Mouse (Mus musculus): ENCODE results near the gene Cdh11. TPM values are rescaled to one million over a fixed set of nuclear protein-coding genes. Genes with fewer than 3 reads are reported as not detected.

Cdh11 gene
- polyA plus RNA-seq, 1 experiment from 2014 or later, result 176 TPM

GRCm38 (mm10) chr8:102593899-102594298, 191.5 kb downstream of the Cdh11 start:
- H3K9me3 ChIP-seq (ENCODE audit: control insufficient read depth, low read length), result no peaks in the 10 kb centered on the region
- ATAC-seq (ENCODE audit: low FRiP score, low TSS enrichment), result no peak
- 89% methylated on average over 6 of the region's 6 CpGs for WGBS

More at GRCm38 (mm10) chr8:102593899-102594298, 191.5 kb downstream of the Cdh11 start:
- H3K4me1 ChIP-seq (ENCODE audit: control insufficient read depth, insufficient read depth, low read length), result no peaks in the 10 kb centered on the region
- no peak overlapping the region for H3K4me2 ChIP-seq (replicated peaks; ENCODE audit: low read depth, low read length)
- no peaks in the 10 kb centered on the region for H3K27me3 ChIP-seq (ENCODE audit: control insufficient read depth, insufficient read depth, low read length)
- H3K9ac ChIP-seq (ENCODE audit: low read depth, low read length), result no peak overlapping the region
- H3K4me3 ChIP-seq (ENCODE audit: low read length), result no peak overlapping the region
- no peaks in the 10 kb centered on the region for H3K36me3 ChIP-seq (ENCODE audit: control insufficient read depth, insufficient read depth, low read length)
- no peak overlapping the region for H3K27ac ChIP-seq (ENCODE audit: low read depth, low read length)

Small RNA genes within 50 kb of the gene (microRNA-seq; reads per million reads assigned to microRNA genes)
- gene Gm26301, result not detected

Measured in kidney, embryonic 14.5 days (tissue).